ENCODE assay signal across 30 mouse cellular contexts in genomic region chr10:37279316-37279715, GRCm38 (mm10).
DNase-seq lines count a peak whose midpoint lies in the region; ATAC-seq and TF ChIP-seq lines count a peak whose summit lies in the region.
"Had no signal": no experiment of that assay in that cellular context is flagged by ENCODE, and none has a peak within 500 bp of the region (broad histone marks: within the 10 kb centered on the region; RNA-seq: fewer than 3 reads in every experiment).

No protein-coding gene starts in this region.

- no peak overlapping the region for H3K4me2 ChIP-seq in forebrain, embryonic 16.5 days (ENCODE audit: low read length)
- H3K4me2 ChIP-seq in forebrain, embryonic 11.5 days (ENCODE audit: low read depth, low read length, severe bottlenecking) = no peak overlapping the region
- H3K4me2 ChIP-seq in liver, embryonic 15.5 days = no peak overlapping the region
- no peak overlapping the region for H3K4me2 ChIP-seq in liver, postnatal 0 days (ENCODE audit: low read depth, low read length)
- H3K4me2 ChIP-seq in stomach, embryonic 15.5 days = no peak overlapping the region
- H3K4me2 ChIP-seq: embryonic facial prominence, embryonic 13.5 days; forebrain, embryonic 13.5 days; heart, embryonic 12.5 days; hindbrain, embryonic 15.5 days; limb, embryonic 15.5 days; liver, embryonic 13.5 days; lung, embryonic 14.5 days; midbrain, embryonic 15.5 days had no signal

- TF ChIP-seq EP300 in liver, postnatal 0 days (IDR thresholded peaks at IDR 0.05; ENCODE audit: low read depth) = no peak

- no peak for TF ChIP-seq CTCF in liver, postnatal 0 days (IDR thresholded peaks at IDR 0.05; ENCODE audit: low read depth)

- no peaks in the 10 kb centered on the region for H3K27me3 ChIP-seq in forebrain, embryonic 16.5 days (replicated peaks; ENCODE audit: control insufficient read depth, insufficient read depth, low read length)
- H3K27me3 ChIP-seq in forebrain, embryonic 11.5 days (ENCODE audit: control insufficient read depth, insufficient read depth, low read length) = no peaks in the 10 kb centered on the region
- no peaks in the 10 kb centered on the region for H3K27me3 ChIP-seq in liver, embryonic 15.5 days
- no peaks in the 10 kb centered on the region for H3K27me3 ChIP-seq in liver, postnatal 0 days (ENCODE audit: insufficient read depth, low read length)
- H3K27me3 ChIP-seq in stomach, embryonic 15.5 days (replicated peaks) = no peaks in the 10 kb centered on the region
- H3K27me3 ChIP-seq: embryonic facial prominence, embryonic 13.5 days; forebrain, embryonic 13.5 days; heart, embryonic 12.5 days; hindbrain, embryonic 15.5 days; limb, embryonic 15.5 days; liver, embryonic 13.5 days; midbrain, embryonic 15.5 days; Patski had no signal

- H3K4me1 ChIP-seq in forebrain, embryonic 16.5 days (replicated peaks; ENCODE audit: control insufficient read depth, insufficient read depth, low read length) = no peaks in the 10 kb centered on the region
- no peaks in the 10 kb centered on the region for H3K4me1 ChIP-seq in forebrain, embryonic 11.5 days (replicated peaks; ENCODE audit: control insufficient read depth, insufficient read depth, low read length)
- peaks cover 25% of the 10 kb centered on the region for H3K4me1 ChIP-seq in liver, embryonic 15.5 days (replicated peaks)
- H3K4me1 ChIP-seq in liver, postnatal 0 days (ENCODE audit: insufficient read depth) = peaks cover 15% of the 10 kb centered on the region
- H3K4me1 ChIP-seq in stomach, embryonic 15.5 days = no peaks in the 10 kb centered on the region
- H3K4me1 ChIP-seq: embryonic facial prominence, embryonic 13.5 days; forebrain, embryonic 13.5 days; hindbrain, embryonic 10.5 days; hindbrain, embryonic 15.5 days; limb, embryonic 15.5 days; midbrain, embryonic 15.5 days had no signal

- no peak overlapping the region for H3K9ac ChIP-seq in forebrain, embryonic 16.5 days (replicated peaks; ENCODE audit: low read depth, low read length)
- no peak overlapping the region for H3K9ac ChIP-seq in forebrain, embryonic 11.5 days (ENCODE audit: low read length)
- H3K9ac ChIP-seq in liver, embryonic 15.5 days = no peak overlapping the region
- H3K9ac ChIP-seq in liver, postnatal 0 days (replicated peaks) = no peak overlapping the region
- H3K9ac ChIP-seq in stomach, embryonic 15.5 days = no peak overlapping the region
- H3K9ac ChIP-seq: embryonic facial prominence, embryonic 13.5 days; forebrain, embryonic 13.5 days; heart, embryonic 12.5 days; hindbrain, embryonic 15.5 days; limb, embryonic 15.5 days; liver, embryonic 13.5 days; lung, embryonic 14.5 days; midbrain, embryonic 15.5 days had no signal

- peak; percentile 45; the same call in 1 of the 2 replicates for ATAC-seq in forebrain, embryonic 16.5 days
- ATAC-seq in forebrain, embryonic 11.5 days (replicated peaks; ENCODE audit: low FRiP score) = no peak
- ATAC-seq in liver, embryonic 15.5 days (ENCODE audit: insufficient read depth) = no peak
- no peak for ATAC-seq in liver, postnatal 0 days
- no peak for ATAC-seq in stomach, embryonic 15.5 days (ENCODE audit: insufficient read depth, low FRiP score, low read depth)
- ATAC-seq: forebrain, embryonic 13.5 days; inflammation-experienced regulatory T-cells, adult 6 months; midbrain, embryonic 15.5 days; Patski had no signal

- H3K4me3 ChIP-seq in forebrain, embryonic 16.5 days (replicated peaks; ENCODE audit: low read length) = no peak overlapping the region
- no peak overlapping the region for H3K4me3 ChIP-seq in forebrain, embryonic 11.5 days (ENCODE audit: low read depth, low read length)
- no peak overlapping the region for H3K4me3 ChIP-seq in liver, embryonic 15.5 days (replicated peaks)
- H3K4me3 ChIP-seq in liver, postnatal 0 days (ENCODE audit: low read depth, low read length) = no peak overlapping the region
- H3K4me3 ChIP-seq in stomach, embryonic 15.5 days (replicated peaks) = no peak overlapping the region
- H3K4me3 ChIP-seq: embryonic facial prominence, embryonic 13.5 days; forebrain, embryonic 13.5 days; heart, embryonic 12.5 days; hindbrain, embryonic 10.5 days; hindbrain, embryonic 15.5 days; limb, embryonic 15.5 days; liver, embryonic 13.5 days; megakaryocyte, embryonic 14.5 days; midbrain, embryonic 15.5 days had no signal

- H3K9me3 ChIP-seq in forebrain, embryonic 16.5 days (ENCODE audit: control insufficient read depth, low read length) = no peaks in the 10 kb centered on the region
- H3K9me3 ChIP-seq in forebrain, embryonic 11.5 days (ENCODE audit: control insufficient read depth, low read length) = no peaks in the 10 kb centered on the region
- H3K9me3 ChIP-seq in liver, embryonic 15.5 days (replicated peaks) = no peaks in the 10 kb centered on the region
- no peaks in the 10 kb centered on the region for H3K9me3 ChIP-seq in liver, postnatal 0 days (ENCODE audit: low read length)
- no peaks in the 10 kb centered on the region for H3K9me3 ChIP-seq in stomach, embryonic 15.5 days
- H3K9me3 ChIP-seq: embryonic facial prominence, embryonic 13.5 days; forebrain, embryonic 13.5 days; heart, embryonic 12.5 days; hindbrain, embryonic 10.5 days; hindbrain, embryonic 15.5 days; limb, embryonic 15.5 days; liver, embryonic 13.5 days; megakaryocyte, embryonic 14.5 days; midbrain, embryonic 15.5 days had no signal

- H3K36me3 ChIP-seq in forebrain, embryonic 16.5 days (ENCODE audit: control insufficient read depth, insufficient read depth) = no peaks in the 10 kb centered on the region
- no peaks in the 10 kb centered on the region for H3K36me3 ChIP-seq in forebrain, embryonic 11.5 days (ENCODE audit: control insufficient read depth, insufficient read depth, low read length)
- no peaks in the 10 kb centered on the region for H3K36me3 ChIP-seq in liver, embryonic 15.5 days (replicated peaks)
- no peaks in the 10 kb centered on the region for H3K36me3 ChIP-seq in liver, postnatal 0 days (replicated peaks; ENCODE audit: insufficient read depth, low read length)
- H3K36me3 ChIP-seq in stomach, embryonic 15.5 days = no peaks in the 10 kb centered on the region
- H3K36me3 ChIP-seq: embryonic facial prominence, embryonic 13.5 days; heart, embryonic 12.5 days; hindbrain, embryonic 10.5 days; hindbrain, embryonic 15.5 days; limb, embryonic 15.5 days; liver, embryonic 13.5 days; midbrain, embryonic 15.5 days had no signal

- 47% methylated on average over 1 of the region's 1 CpGs for WGBS in forebrain, embryonic 16.5 days
- WGBS in forebrain, embryonic 11.5 days = 83% methylated on average over 1 of the region's 1 CpGs
- WGBS in liver, embryonic 15.5 days (ENCODE audit: insufficient replicate concordance) = 67% methylated on average over 1 of the region's 1 CpGs
- WGBS in liver, postnatal 0 days (ENCODE audit: insufficient replicate concordance) = 63% methylated on average over 1 of the region's 1 CpGs
- WGBS in stomach, embryonic 15.5 days = 30% methylated on average over 1 of the region's 1 CpGs

- no peak overlapping the region for H3K27ac ChIP-seq in forebrain, embryonic 16.5 days (ENCODE audit: low read length)
- H3K27ac ChIP-seq in forebrain, embryonic 11.5 days (ENCODE audit: low read depth, low read length) = no peak overlapping the region
- H3K27ac ChIP-seq in liver, embryonic 15.5 days (replicated peaks) = peak overlapping the region; percentile 33; the same call in 1 of the 2 replicates
- H3K27ac ChIP-seq in liver, postnatal 0 days (ENCODE audit: low read depth) = no peak overlapping the region
- peak overlapping the region; percentile 65; the same call in 1 of the 2 replicates for H3K27ac ChIP-seq in stomach, embryonic 15.5 days
- H3K27ac ChIP-seq: embryonic facial prominence, embryonic 13.5 days; forebrain, embryonic 13.5 days; hindbrain, embryonic 10.5 days; hindbrain, embryonic 15.5 days; limb, embryonic 15.5 days; midbrain, embryonic 15.5 days had no signal

- no peak for DNase-seq in forebrain, embryonic 11.5 days (ENCODE audit: low spot score)
- no peak for DNase-seq in liver, postnatal 0 days
- peak; percentile 54 for DNase-seq in 3T3-L1 (ENCODE audit: low read depth, low spot score)
- no peak for DNase-seq in thymus, adult 18-20 months
- DNase-seq: adrenal gland, postnatal 10 days; cerebellum, adult 11 months; cerebellum, adult 9-10 months; embryo, embryonic 11 days; gastrocnemius, postnatal 25 days; heart, adult 18-20 months; heart, postnatal 10 days; kidney, adult 2 months; kidney, postnatal 4 days; liver, embryonic 13.5 days; lung, embryonic 14.5 days; lung, postnatal 36 days; thymus, postnatal 4 days had no signal

Comparison
In these comparisons a context has a peak if more than half of its experiments do, and no peak if none do; other contexts are left out.
1. H3K27ac ChIP-seq: peak in liver, embryonic 15.5 days (single experiment) and stomach, embryonic 15.5 days (single experiment); none in forebrain, embryonic 16.5 days (single experiment), forebrain, embryonic 11.5 days (single experiment) and liver, postnatal 0 days (single experiment).